Mouse (Mus musculus): ENCODE data around the gene Rgl3. TPM values are rescaled to one million over a fixed set of nuclear protein-coding genes. Genes with fewer than 3 reads are reported as not detected.

Rgl3 gene
- polyA plus RNA-seq, 1 experiment from 2014 or later: 0.32 TPM

DNA sequence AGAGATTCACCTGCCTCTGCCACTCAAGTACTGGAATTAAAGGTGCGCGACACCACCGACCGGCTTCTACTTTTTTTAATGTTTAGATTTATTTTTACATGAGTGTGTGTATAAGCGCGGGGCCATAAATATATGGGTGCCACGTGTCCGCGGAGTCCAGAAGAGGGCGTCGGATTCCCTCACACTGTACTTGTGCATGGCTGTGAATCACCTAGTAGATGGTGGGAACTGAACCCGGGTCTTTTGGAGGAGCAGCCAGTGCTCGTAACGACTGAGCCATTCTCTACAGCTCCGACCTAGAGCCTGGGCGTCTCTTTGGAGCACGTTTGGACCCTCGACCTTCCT lies 34.0 kb downstream of the Rgl3 start:
- ATAC-seq: peak; percentile 50
- WGBS (ENCODE audit: insufficient replicate concordance): 3% methylated on average over 18 of the region's 18 CpGs

DNA sequence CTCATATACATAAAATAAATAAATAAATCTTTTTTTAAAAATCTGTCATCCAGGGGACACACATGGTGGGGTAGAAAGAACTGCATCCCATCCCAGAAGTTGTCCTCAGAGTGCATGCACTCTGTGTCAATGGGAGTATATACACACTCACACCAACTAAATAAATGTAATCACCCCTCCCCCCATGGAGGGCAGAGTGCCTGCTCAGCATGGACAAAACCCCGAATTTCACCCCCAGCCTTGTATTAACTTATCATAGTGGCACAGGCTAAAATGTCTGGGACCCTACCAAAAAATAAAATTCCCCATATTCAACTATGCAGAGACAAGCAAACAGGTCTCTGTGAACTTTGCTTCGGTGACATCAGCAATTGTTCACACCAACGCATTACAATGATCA lies 34.6 kb downstream of the Rgl3 start:
- peak overlapping the region; percentile 67; the same call in 1 of the 2 replicates for H3K4me3 ChIP-seq (ENCODE audit: low read depth, low read length)
- no peak overlapping the region for H3K27ac ChIP-seq (ENCODE audit: low read depth)
- DNase-seq (no peak), ATAC-seq (no peak)
- 0 out of 2 replicates have a peak, but pooled peaks cover 2% of the 10 kb centered on the region for H3K27me3 ChIP-seq (ENCODE audit: insufficient read depth, low read length)
- no peaks in the 10 kb centered on the region for H3K9me3 ChIP-seq (ENCODE audit: low read length)
- TF ChIP-seq CTCF (IDR thresholded peaks at IDR 0.05; ENCODE audit: low read depth) (no peak), EP300 (IDR thresholded peaks at IDR 0.05; ENCODE audit: low read depth) (no peak)
- H3K36me3 ChIP-seq (replicated peaks; ENCODE audit: insufficient read depth, low read length): peaks cover 15% of the 10 kb centered on the region
- H3K4me2 ChIP-seq (ENCODE audit: low read depth, low read length): peak overlapping the region; percentile 88
- no peak overlapping the region for H3K9ac ChIP-seq (replicated peaks)
- H3K4me1 ChIP-seq (ENCODE audit: insufficient read depth): peaks cover 10% of the 10 kb centered on the region
- WGBS (ENCODE audit: insufficient replicate concordance): 70% methylated on average over 3 of the region's 3 CpGs

More for the DNA sequence above, 34.0 kb downstream of the Rgl3 start:
- Histone ChIP-seq H3K4me3 (ENCODE audit: low read depth, low read length) (peak overlapping the region; percentile 67), H3K36me3 (replicated peaks; ENCODE audit: insufficient read depth, low read length) (peaks cover 20% of the 10 kb centered on the region), H3K27ac (ENCODE audit: low read depth) (peak overlapping the region; percentile 88), H3K4me2 (ENCODE audit: low read depth, low read length) (peak overlapping the region; percentile 88), H3K9me3 (ENCODE audit: low read length) (no peaks in the 10 kb centered on the region), H3K4me1 (ENCODE audit: insufficient read depth) (peaks cover 15% of the 10 kb centered on the region), H3K9ac (replicated peaks) (peak overlapping the region; percentile 28; the same call in 1 of the 2 replicates), H3K27me3 (ENCODE audit: insufficient read depth, low read length) (0 out of 2 replicates have a peak, but pooled peaks cover under 1% of the 10 kb centered on the region)
- peak; percentile 65 for TF ChIP-seq CTCF (IDR thresholded peaks at IDR 0.05; ENCODE audit: low read depth)
- TF ChIP-seq EP300 (IDR thresholded peaks at IDR 0.05; ENCODE audit: low read depth): no peak
- no peak for DNase-seq

DNA sequence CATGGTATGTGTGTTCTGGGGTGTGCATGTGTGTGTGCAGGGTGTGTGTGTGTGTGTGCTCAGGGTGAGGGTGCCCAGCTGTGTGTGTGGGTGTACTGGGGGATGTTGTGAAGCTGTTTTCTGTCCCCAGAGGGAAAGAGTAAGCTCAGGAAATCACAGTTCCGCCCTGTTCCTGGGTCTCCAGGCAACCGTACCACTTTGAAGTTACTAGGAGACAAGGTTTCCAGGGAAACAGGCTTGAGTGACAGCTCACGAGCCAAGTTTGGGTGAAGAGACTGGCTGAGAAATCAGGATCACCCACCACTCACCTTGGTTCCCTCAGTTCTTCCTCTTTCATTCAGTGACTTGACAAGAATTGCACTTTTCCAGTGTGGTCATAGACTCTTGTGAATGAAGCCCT lies 35.6 kb downstream of the Rgl3 start:
- Histone ChIP-seq H3K9me3 (ENCODE audit: low read length) (no peaks in the 10 kb centered on the region), H3K36me3 (replicated peaks; ENCODE audit: insufficient read depth, low read length) (peaks cover 4% of the 10 kb centered on the region; the same call in 1 of the 2 replicates), H3K4me3 (ENCODE audit: low read depth, low read length) (no peak overlapping the region), H3K27me3 (ENCODE audit: insufficient read depth, low read length) (0 out of 2 replicates have a peak, but pooled peaks cover 2% of the 10 kb centered on the region), H3K9ac (replicated peaks) (no peak overlapping the region), H3K4me1 (ENCODE audit: insufficient read depth) (peaks cover 9% of the 10 kb centered on the region; the same call in 1 of the 2 replicates), H3K4me2 (ENCODE audit: low read depth, low read length) (no peak overlapping the region), H3K27ac (ENCODE audit: low read depth) (no peak overlapping the region)
- WGBS (ENCODE audit: insufficient replicate concordance): 26% methylated on average over 3 of the region's 3 CpGs
- TF ChIP-seq CTCF (IDR thresholded peaks at IDR 0.05; ENCODE audit: low read depth) (no peak), EP300 (IDR thresholded peaks at IDR 0.05; ENCODE audit: low read depth) (no peak)
- no peak for DNase-seq
- no peak for ATAC-seq

DNA sequence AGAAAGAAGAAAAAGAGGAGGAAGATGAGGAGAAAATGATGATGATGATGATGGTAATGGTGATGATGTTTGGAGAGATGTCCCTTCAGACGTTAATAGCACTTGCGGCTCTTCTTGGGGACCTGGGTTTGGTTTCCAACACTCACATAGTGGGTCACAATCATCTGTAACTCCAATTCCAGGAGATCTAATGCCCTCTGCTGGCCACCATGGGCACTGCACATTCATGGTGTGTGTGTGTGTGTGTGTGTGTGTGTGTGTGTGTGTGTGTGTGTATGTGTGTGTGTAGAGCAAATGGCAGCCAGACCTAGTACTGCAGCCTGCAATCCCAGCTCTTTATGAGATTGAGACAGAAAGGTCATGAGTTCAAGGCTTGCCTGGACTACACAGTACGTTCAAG lies 37.3 kb downstream of the Rgl3 start:
- no peak overlapping the region for H3K4me3 ChIP-seq (ENCODE audit: low read depth, low read length)
- peaks cover 12% of the 10 kb centered on the region for H3K4me1 ChIP-seq (ENCODE audit: insufficient read depth)
- 0 out of 2 replicates have a peak, but pooled peaks cover 2% of the 10 kb centered on the region for H3K27me3 ChIP-seq (ENCODE audit: insufficient read depth, low read length)
- peak; percentile 72 for TF ChIP-seq CTCF (IDR thresholded peaks at IDR 0.05; ENCODE audit: low read depth)
- TF ChIP-seq EP300 (IDR thresholded peaks at IDR 0.05; ENCODE audit: low read depth): no peak
- peak; percentile 33 for DNase-seq
- H3K27ac ChIP-seq (ENCODE audit: low read depth): no peak overlapping the region
- H3K4me2 ChIP-seq (ENCODE audit: low read depth, low read length): no peak overlapping the region
- 71% methylated on average over 3 of the region's 3 CpGs for WGBS (ENCODE audit: insufficient replicate concordance)
- no peaks in the 10 kb centered on the region for H3K9me3 ChIP-seq (ENCODE audit: low read length)
- no peak for ATAC-seq
- no peak overlapping the region for H3K9ac ChIP-seq (replicated peaks)
- no peaks in the 10 kb centered on the region for H3K36me3 ChIP-seq (replicated peaks; ENCODE audit: insufficient read depth, low read length)

DNA sequence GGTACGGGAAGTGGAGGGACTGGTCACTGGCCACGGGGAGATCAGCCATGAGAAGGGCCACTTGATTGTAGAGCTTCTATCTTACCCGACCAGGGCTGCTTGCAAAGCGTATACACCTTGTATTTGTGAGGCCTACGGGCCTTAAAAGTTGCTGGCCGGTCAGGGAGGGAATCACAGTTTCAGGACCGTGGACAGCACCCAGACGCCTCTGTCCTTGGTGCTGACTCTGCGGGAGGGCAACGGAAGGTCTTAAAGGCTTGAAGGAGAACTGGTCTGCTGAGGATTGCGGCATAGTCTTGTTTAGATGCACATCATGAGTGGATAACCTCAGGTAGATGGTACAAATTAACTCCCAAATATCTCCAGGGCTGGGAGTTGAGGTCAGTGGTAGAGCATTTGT lies 38.9 kb downstream of the Rgl3 start:
- no peak overlapping the region for H3K9ac ChIP-seq (replicated peaks)
- DNase-seq (peak; percentile 85), ATAC-seq (no peak)
- 0 out of 2 replicates have a peak, but pooled peaks have one; percentile 2 for TF ChIP-seq CTCF (IDR thresholded peaks at IDR 0.05; ENCODE audit: low read depth)
- TF ChIP-seq EP300 (IDR thresholded peaks at IDR 0.05; ENCODE audit: low read depth): no peak
- H3K4me1 ChIP-seq (ENCODE audit: insufficient read depth): peaks cover 6% of the 10 kb centered on the region; the same call in 1 of the 2 replicates
- H3K4me3 ChIP-seq (ENCODE audit: low read depth, low read length): no peak overlapping the region
- 0 out of 2 replicates have a peak, but pooled peaks cover 2% of the 10 kb centered on the region for H3K27me3 ChIP-seq (ENCODE audit: insufficient read depth, low read length)
- H3K36me3 ChIP-seq (replicated peaks; ENCODE audit: insufficient read depth, low read length): no peaks in the 10 kb centered on the region
- no peaks in the 10 kb centered on the region for H3K9me3 ChIP-seq (ENCODE audit: low read length)
- no peak overlapping the region for H3K27ac ChIP-seq (ENCODE audit: low read depth)
- WGBS (ENCODE audit: insufficient replicate concordance): 14% methylated on average over 11 of the region's 11 CpGs
- no peak overlapping the region for H3K4me2 ChIP-seq (ENCODE audit: low read depth, low read length)

DNA sequence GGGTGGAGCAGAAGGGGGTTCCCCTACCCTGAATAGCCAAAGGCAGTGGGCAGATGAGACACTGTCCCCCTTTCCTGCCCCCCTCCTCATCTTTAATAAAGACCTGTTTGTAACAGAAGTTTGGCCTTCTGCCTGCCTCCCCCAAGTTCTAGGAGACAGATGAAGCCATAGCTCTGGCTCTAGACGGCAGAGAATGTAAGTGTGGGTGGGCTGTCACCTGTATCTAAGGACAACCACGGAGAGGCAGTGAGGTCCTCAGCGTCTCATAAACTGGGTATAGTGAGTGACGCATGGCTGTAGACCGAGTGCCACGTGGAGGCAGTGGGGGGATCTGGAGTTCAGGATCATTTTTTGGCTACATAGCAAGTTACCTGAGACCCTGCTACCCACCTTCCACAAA lies 40.5 kb downstream of the Rgl3 start:
- DNase-seq (no peak), ATAC-seq (no peak)
- no peaks in the 10 kb centered on the region for H3K9me3 ChIP-seq (ENCODE audit: low read length)
- H3K4me2 ChIP-seq (ENCODE audit: low read depth, low read length): no peak overlapping the region
- TF ChIP-seq EP300 (IDR thresholded peaks at IDR 0.05; ENCODE audit: low read depth): no peak
- no peak for TF ChIP-seq CTCF (IDR thresholded peaks at IDR 0.05; ENCODE audit: low read depth)
- no peaks in the 10 kb centered on the region for H3K36me3 ChIP-seq (replicated peaks; ENCODE audit: insufficient read depth, low read length)
- H3K27me3 ChIP-seq (ENCODE audit: insufficient read depth, low read length): 0 out of 2 replicates have a peak, but pooled peaks cover 2% of the 10 kb centered on the region
- no peak overlapping the region for H3K9ac ChIP-seq (replicated peaks)
- H3K27ac ChIP-seq (ENCODE audit: low read depth): no peak overlapping the region
- H3K4me1 ChIP-seq (ENCODE audit: insufficient read depth): peaks cover 7% of the 10 kb centered on the region; the same call in 1 of the 2 replicates
- 62% methylated on average over 6 of the region's 6 CpGs for WGBS (ENCODE audit: insufficient replicate concordance)
- H3K4me3 ChIP-seq (ENCODE audit: low read depth, low read length): no peak overlapping the region

Measured in liver, postnatal 0 days (tissue).